Mouse (Mus musculus): ENCODE data around the gene Pdss2. TPM values are rescaled to one million over a fixed set of nuclear protein-coding genes. Genes with fewer than 3 reads are reported as not detected.

Gene Pdss2
- total RNA-seq, 2 experiments from 2014 or later, result 20.1 to 20.6 TPM

- intact Hi-C loops (cut with DNase I), result no loop called here
- DNase-seq, result no peak
These were observed 87.0 kb downstream of the Pdss2 start for GRCm38 (mm10) chr10:43308105-43308810.

DNA sequence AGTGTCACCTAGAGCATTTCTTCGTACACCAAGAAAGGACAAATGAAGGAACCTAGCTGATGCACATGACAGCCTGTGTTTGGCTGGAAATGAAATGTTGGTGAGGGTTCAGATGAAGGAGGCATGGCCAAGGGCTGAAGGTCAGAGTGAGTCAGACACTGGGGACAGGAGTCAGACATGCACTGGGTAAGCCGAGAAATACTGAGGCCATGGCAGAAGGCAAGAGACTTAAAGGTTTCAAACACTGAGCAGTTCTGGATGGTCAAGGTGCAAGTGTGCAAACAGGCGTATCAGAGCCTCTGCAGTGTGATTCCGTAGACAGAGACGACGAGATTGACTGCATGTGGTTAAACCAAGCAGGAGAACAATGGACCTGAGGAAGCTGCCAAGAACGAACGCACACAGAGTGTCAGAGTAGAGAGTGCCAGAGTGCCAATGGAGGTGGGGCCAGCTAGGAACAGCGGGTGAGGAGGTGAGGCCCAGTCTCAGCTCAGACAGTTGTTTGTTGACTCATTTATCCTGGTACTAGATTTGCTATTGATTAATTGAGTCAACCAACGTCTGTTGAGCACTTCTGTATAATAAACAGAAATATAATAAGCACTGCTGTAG is 89.6 kb downstream of the Pdss2 start:
- intact Hi-C loops (cut with DNase I), result no loop called here
- DNase-seq, result no peak

GRCm38 (mm10) chr10:43312211-43312610 is 90.9 kb downstream of the Pdss2 start:
- intact Hi-C loops (cut with DNase I), result no loop called here
- DNase-seq, result no peak

DNA sequence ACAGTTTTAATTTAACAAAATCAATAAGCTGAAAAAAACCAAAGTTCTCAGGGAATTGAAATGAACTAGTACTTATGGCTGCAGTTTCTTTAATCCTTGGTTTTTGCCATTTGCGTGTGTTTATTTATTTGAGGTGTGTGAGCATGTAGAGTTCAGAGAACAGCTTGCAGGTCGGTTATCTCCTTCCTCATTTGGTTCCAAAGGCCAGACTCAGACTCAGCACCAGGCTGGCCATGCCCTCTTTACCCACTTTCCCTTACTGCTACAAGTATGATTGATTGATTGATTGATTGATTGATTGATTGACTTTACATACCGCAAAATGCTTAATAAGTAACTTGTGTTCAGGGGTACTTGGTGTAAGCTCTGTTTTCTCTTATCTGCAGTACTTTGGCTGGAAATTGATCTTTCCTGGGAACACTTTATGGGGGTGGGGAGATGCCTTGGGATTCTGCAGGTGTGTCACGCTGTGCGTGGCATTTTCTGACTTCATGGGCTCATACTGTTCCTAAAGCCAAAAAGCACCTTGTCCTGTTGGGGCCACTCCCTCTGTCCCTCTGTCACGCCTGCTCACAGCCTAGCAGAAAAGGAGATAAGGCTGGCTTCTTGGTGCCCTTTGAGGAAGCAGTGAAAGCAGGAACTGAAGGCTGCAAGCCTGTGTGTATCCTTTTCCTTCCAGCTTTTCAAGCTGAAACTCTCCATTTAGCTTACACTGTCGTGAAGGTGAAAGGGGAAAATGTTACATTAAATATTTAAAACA is 91.6 kb downstream of the Pdss2 start:
- DNase-seq, result no peak
- intact Hi-C loops (cut with DNase I), result no loop called here

DNA sequence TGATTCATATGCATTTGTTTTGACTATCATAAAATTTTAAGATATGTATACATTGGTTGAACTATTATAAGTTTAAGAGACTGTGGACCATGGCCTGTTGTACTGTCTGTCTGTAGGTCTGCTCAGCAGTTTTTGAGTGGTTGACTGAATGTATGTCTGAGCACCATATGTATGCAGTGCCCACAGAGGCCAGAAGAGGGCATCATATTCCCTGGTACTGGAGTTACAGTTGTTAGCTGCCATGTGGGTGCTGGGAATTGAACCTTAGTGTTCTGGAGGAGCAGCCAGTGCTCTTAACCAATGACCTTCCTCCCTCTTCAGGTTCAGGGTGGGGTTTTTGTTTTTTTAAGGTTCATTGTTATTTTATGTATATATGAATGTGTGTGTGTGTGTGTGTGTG is 93.9 kb downstream of the Pdss2 start:
- DNase-seq, result no peak
- intact Hi-C loops (cut with DNase I), result no loop called here

GRCm38 (mm10) chr10:43317327-43317951 is 96.2 kb downstream of the Pdss2 start:
- DNase-seq, result no peak
- intact Hi-C loops (cut with DNase I), result no loop called here

DNA sequence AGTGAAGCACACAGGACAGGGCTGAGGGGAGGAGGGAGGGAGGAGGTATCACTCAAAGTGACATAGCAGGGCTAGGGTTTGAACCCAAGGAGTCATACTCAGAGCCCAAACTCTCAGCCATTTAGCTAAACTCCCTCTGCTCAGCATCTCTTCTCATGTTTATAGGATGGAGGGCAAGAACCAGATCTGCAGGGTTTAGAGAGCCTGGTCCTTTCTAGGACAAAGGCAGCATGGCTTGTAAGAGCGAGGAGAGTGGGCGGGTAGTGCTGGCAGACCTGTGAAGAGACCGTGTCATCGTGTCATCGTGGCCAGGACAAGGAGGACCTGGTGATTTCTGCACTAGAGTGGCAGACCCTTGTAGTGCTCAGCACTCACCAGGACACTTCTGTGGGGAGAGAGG is 99.7 kb downstream of the Pdss2 start:
- intact Hi-C loops (cut with DNase I), result no loop called here
- no peak for DNase-seq

- intact Hi-C loops (cut with DNase I), result no loop called here
- DNase-seq, result no peak
These were observed 101.3 kb downstream of the Pdss2 start for GRCm38 (mm10) chr10:43322446-43323178.

GRCm38 (mm10) chr10:43323386-43323785 is 102.1 kb downstream of the Pdss2 start:
- intact Hi-C loops (cut with DNase I), result no loop called here
- DNase-seq, result no peak

DNA sequence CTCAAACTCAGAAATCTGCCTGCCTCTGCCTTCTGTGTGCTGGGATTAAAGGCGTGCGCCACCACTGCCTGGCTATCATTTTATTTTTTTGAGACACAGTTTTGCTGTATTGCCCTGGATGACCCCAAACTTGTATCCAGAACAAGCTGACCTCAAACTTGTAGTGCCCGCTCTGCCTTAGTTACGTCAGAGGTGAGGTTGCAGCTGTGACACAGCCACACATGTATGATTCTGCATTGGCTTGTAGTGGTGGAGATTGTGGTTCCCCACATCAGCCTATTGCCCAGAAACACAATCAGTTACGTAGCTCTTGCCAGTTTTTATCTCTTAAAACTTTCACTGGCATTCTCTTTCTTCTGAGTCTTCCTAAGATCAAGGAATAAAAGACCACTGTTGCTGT is 108.5 kb downstream of the Pdss2 start:
- DNase-seq, result no peak
- intact Hi-C loops (cut with DNase I), result no loop called here

- intact Hi-C loops (cut with DNase I), result no loop called here
- DNase-seq, result no peak
These were observed 109.4 kb downstream of the Pdss2 start for GRCm38 (mm10) chr10:43330691-43331090.

DNA sequence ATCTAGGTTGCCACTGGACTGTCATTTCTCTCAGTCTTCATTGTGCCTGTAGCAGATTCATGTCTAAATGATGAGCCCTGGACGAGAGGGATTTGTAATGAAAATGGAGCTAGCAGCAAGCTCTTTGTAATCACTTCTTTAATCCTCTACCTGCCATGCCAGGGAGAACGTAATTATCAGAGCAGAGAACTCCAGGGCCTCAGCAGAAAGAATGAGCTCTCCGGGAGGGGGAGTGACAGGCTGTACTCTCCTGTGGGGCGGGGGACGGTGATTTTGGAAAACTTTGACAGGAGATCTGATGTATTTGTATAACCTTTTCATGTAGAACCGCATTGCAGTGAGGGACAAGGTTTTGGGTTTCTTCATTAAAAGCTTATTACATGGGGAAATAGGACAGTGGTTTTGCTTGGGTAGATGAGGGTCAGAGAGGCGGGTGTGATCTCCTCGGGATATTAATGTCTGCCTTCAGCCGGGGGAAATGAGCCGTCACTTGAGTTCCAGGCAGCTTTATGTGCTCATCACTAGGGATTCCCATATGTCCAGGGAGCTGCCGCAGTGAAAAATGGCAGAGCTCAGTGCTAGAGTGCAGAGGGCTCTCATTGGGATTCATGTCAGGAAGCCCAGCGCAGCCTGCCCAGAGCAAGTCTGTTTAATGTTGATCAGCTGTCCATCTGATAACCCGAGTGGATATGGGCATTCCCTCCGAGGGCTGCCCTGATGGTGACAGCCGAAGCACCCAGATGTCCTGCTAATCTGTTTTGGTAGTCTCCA is 110.8 kb downstream of the Pdss2 start:
- intact Hi-C loops (cut with DNase I), result no loop called here
- no peak for DNase-seq

DNA sequence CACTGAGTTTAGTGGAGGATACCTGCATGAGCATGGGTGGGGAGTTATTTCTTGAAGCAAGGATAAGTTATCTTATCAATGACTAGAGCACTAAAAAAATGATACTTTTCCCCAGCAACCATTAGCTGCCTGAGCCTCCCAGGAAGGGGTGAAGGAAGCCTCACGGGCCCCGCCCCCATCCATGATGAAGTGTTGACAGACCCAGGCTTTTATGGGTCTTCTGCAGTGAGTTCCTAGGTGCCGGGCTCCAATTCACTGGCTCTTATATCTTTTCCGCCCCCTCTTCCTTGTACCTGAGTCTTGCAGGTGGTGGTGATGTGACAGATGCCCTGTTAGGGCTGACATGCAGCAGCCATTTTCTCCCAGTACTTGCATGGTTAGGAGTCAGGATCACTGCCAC is 114.6 kb downstream of the Pdss2 start:
- intact Hi-C loops (cut with DNase I), result no loop called here

DNA sequence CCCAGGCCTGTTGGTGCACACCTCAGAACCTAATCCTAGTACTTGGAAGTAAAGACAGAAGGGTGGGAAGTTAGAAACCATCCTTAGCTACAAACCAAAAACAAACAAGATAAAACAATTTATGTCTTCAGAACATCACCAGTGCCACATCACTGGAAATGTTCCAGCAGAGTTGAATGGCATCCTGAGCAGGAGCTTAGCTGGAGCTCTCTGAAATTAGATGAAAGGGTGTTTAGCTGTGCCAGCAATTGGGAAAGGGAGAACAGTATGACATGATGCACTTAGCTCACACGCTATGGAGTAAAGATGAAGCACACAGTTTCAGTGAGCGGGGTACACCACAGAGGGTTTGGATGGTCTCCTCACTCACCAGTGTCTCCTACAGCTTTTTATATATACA is 115.8 kb downstream of the Pdss2 start:
- no peak for DNase-seq
- intact Hi-C loops (cut with DNase I), result no loop called here

More for the DNA sequence above, 114.6 kb downstream of the Pdss2 start:
- DNase-seq, result no peak

- no peak for DNase-seq
- intact Hi-C loops (cut with DNase I), result no loop called here
These were observed 118.5 kb downstream of the Pdss2 start for GRCm38 (mm10) chr10:43339811-43340210.

DNA sequence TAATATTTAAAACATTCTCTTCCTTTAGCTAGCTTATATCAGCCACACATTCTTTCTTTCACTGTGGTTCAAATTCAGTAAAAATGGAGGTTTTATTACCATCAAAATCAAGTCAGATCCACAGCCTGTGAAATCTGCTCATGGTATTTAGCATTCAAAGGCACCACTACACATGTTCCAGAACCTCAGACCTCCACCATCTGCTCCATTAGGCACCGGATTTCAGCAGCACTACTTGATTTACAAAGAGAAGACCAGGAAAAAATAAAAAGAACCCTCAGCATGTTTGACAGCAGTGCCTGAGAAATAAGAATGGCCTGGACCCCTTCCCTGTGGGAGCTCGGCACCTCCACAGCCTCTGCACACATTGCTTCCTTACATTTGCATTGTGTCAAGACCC is 128.4 kb downstream of the Pdss2 start:
- intact Hi-C loops (cut with DNase I), result no loop called here
- DNase-seq, result no peak

DNA sequence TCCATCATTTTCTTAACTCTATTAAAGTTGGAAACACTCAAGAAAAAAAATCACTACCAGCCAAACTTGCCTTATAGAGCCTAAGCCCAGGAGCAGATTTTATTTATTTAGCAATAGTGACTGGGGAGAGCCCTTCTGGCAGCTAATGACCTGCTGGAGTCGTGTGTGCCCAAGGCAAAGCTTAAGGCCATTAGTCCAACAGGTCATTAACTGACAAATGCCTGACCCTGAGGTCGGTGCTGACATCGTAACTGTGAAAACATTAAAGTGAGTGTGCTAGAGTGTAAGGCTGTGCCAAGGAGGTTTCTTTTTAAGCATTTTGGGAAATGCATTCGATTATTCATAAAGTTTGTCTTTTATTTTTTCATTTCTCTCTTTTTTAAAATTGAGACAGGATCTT is 136.6 kb downstream of the Pdss2 start:
- DNase-seq, result no peak
- intact Hi-C loops (cut with DNase I), result no loop called here

- no peak for DNase-seq
- intact Hi-C loops (cut with DNase I), result no loop called here
These were observed 141.7 kb downstream of the Pdss2 start for GRCm38 (mm10) chr10:43362947-43363346.

- DNase-seq, result no peak
- intact Hi-C loops (cut with DNase I), result no loop called here
These were observed 142.2 kb downstream of the Pdss2 start for GRCm38 (mm10) chr10:43363431-43363851.

GRCm38 (mm10) chr10:43365909-43366308 is 144.6 kb downstream of the Pdss2 start:
- intact Hi-C loops (cut with DNase I), result no loop called here
- no peak for DNase-seq
